Mouse (Mus musculus): ENCODE measurements around the gene Cmss1. TPM values are rescaled to one million over a fixed set of nuclear protein-coding genes. Genes with fewer than 3 reads are reported as not detected.
"Not testable (repeated sequence)": the region's sequence is repeated elsewhere in the genome, so short reads cannot be mapped to it uniquely, and the experiment has no call there.

Cmss1 gene
- polyA plus RNA-seq, 1 experiment from 2014 or later = 43.7 TPM

- H3K4me3 ChIP-seq = no peak overlapping the region
- no peaks in the 10 kb centered on the region for H3K9me3 ChIP-seq
- H3K4me1 ChIP-seq = no peaks in the 10 kb centered on the region; the same call in 1 of the 2 replicates
- DNase-seq (ENCODE audit: low spot score) = no peak
- no peaks in the 10 kb centered on the region for H3K27me3 ChIP-seq (ENCODE audit: insufficient read depth, poor library complexity, severe bottlenecking)
- 56% methylated on average over 18 of the region's 18 CpGs for WGBS
- H3K27ac ChIP-seq = no peak overlapping the region
- no peaks in the 10 kb centered on the region for H3K36me3 ChIP-seq
Measured at GRCm38 (mm10) chr16:57398387-57399214, 208.1 kb downstream of the Cmss1 start.

- Histone ChIP-seq H3K9me3 (no peaks in the 10 kb centered on the region), H3K4me3 (no peak overlapping the region), H3K27me3 (ENCODE audit: insufficient read depth, poor library complexity, severe bottlenecking) (no peaks in the 10 kb centered on the region), H3K36me3 (no peaks in the 10 kb centered on the region), H3K4me1 (no peaks in the 10 kb centered on the region; the same call in 1 of the 2 replicates), H3K27ac (no peak overlapping the region)
- no peak for DNase-seq (ENCODE audit: low spot score)
- 83% methylated on average over 6 of the region's 6 CpGs for WGBS
Measured at GRCm38 (mm10) chr16:57397845-57398244, 208.8 kb downstream of the Cmss1 start.

GRCm38 (mm10) chr16:57396249-57396648 is 210.4 kb downstream of the Cmss1 start:
- H3K27ac ChIP-seq = no peak overlapping the region
- 76% methylated on average over 6 of the region's 6 CpGs for WGBS
- H3K27me3 ChIP-seq (ENCODE audit: insufficient read depth, poor library complexity, severe bottlenecking) = no peaks in the 10 kb centered on the region
- H3K36me3 ChIP-seq = no peaks in the 10 kb centered on the region
- H3K9me3 ChIP-seq = no peaks in the 10 kb centered on the region
- DNase-seq (ENCODE audit: low spot score) = no peak
- H3K4me1 ChIP-seq = no peaks in the 10 kb centered on the region
- no peak overlapping the region for H3K4me3 ChIP-seq

GRCm38 (mm10) chr16:57393161-57393560 is 213.5 kb downstream of the Cmss1 start:
- Histone ChIP-seq H3K36me3 (no peaks in the 10 kb centered on the region), H3K4me3 (no peak overlapping the region), H3K9me3 (no peaks in the 10 kb centered on the region), H3K27ac (peak overlapping the region; percentile 45; the same call in 1 of the 2 replicates), H3K4me1 (peaks cover 7% of the 10 kb centered on the region; the same call in 1 of the 2 replicates), H3K27me3 (ENCODE audit: insufficient read depth, poor library complexity, severe bottlenecking) (no peaks in the 10 kb centered on the region)
- WGBS = 53% methylated on average over 11 of the region's 11 CpGs
- DNase-seq (ENCODE audit: low spot score) = no peak

DNA sequence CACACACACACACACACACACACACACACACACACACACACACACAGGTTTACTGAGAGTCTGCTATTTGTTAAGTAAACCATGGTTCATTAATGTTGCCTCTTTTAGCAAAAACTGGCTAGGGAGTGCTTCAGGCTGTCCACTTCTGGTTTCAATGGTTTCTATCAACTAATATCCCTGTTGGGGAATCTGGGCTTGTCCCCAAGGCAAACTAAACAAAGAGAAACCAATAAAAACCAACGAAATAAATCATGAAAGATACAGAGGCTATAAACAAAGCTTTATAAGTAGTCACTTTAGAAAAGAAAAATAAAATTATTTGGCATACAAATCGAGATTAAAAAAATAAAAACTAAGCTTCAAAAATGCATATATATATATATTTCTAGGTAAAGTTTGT is 214.2 kb downstream of the Cmss1 start:
- no peaks in the 10 kb centered on the region for H3K27me3 ChIP-seq (ENCODE audit: insufficient read depth, poor library complexity, severe bottlenecking)
- DNase-seq (ENCODE audit: low spot score) = no peak
- no peak overlapping the region for H3K27ac ChIP-seq
- no peaks in the 10 kb centered on the region for H3K36me3 ChIP-seq
- 67% methylated on average over 2 of the region's 2 CpGs for WGBS
- no peak overlapping the region for H3K4me3 ChIP-seq
- H3K9me3 ChIP-seq = no peaks in the 10 kb centered on the region
- H3K4me1 ChIP-seq = peaks cover 7% of the 10 kb centered on the region; the same call in 1 of the 2 replicates

DNA sequence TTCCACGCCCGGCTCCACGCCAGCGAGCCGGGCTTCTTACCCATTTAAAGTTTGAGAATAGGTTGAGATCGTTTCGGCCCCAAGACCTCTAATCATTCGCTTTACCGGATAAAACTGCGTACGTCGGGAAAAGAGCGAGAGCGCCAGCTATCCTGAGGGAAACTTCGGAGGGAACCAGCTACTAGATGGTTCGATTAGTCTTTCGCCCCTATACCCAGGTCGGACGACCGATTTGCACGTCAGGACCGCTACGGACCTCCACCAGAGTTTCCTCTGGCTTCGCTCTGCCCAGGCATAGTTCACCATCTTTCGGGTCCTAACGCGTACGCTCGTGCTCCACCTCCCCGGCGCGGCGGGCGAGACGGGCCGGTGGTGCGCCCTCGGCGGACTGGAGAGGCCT is 215.5 kb downstream of the Cmss1 start:
- H3K4me3 ChIP-seq; H3K27me3 ChIP-seq (ENCODE audit: insufficient read depth, poor library complexity, severe bottlenecking); H3K36me3 ChIP-seq; H3K9me3 ChIP-seq; H3K27ac ChIP-seq; H3K4me1 ChIP-seq; DNase-seq (ENCODE audit: low spot score): not testable (repeated sequence)
- WGBS = 33% methylated on average over 29 of the region's 39 CpGs

GRCm38 (mm10) chr16:57389566-57390251 is 217.0 kb downstream of the Cmss1 start:
- Histone ChIP-seq H3K36me3 (no peaks in the 10 kb centered on the region), H3K27ac (no peak overlapping the region)
- WGBS = 77% methylated on average over 15 of the region's 15 CpGs

GRCm38 (mm10) chr16:57384274-57384673 is 222.4 kb downstream of the Cmss1 start:
- Histone ChIP-seq H3K36me3 (no peaks in the 10 kb centered on the region), H3K27me3 (ENCODE audit: insufficient read depth, poor library complexity, severe bottlenecking) (no peaks in the 10 kb centered on the region), H3K9me3 (no peaks in the 10 kb centered on the region), H3K4me3 (no peak overlapping the region), H3K4me1 (peaks cover 13% of the 10 kb centered on the region; the same call in 1 of the 2 replicates), H3K27ac (no peak overlapping the region)
- 87% methylated on average over 2 of the region's 2 CpGs for WGBS
- DNase-seq (ENCODE audit: low spot score) = no peak

More at GRCm38 (mm10) chr16:57389566-57390251, 217.0 kb downstream of the Cmss1 start:
- no peak for DNase-seq (ENCODE audit: low spot score)
- Histone ChIP-seq H3K27me3 (ENCODE audit: insufficient read depth, poor library complexity, severe bottlenecking) (no peaks in the 10 kb centered on the region), H3K9me3 (no peaks in the 10 kb centered on the region), H3K4me1 (peaks cover 14% of the 10 kb centered on the region; the same call in 1 of the 2 replicates), H3K4me3 (no peak overlapping the region)

DNA sequence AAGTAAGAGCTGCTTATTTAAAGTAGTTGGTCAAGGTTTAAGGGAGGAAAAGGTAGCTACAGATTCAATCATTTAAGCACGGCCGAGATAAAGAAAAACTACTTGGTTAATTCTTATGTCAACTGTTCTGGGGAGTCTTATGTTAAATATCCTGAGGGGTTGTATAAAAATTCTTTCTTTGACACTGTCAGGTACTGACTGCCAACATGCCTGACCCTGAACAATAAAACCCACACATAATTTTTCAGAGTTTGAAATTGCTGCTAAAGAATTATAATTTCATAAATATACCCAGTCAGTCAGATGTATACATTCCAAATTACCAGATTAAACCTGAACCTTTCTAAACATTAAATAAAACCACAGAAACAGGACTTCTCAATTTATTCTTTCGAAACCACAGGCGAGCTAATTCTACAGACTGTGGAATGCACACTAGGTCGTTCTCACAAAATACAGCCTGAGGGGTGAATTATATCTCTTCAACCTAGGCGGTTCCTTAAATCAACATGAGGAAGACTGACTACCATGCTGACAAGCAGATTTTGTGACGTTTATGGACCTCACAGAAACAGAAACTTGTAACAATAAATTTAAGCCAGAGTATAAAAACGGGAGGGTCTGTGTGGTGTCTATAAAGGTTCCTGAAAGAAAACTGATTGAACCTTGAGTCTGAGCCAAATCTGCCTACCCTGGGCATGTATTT is 223.2 kb downstream of the Cmss1 start:
- H3K4me1 ChIP-seq = peaks cover 13% of the 10 kb centered on the region; the same call in 1 of the 2 replicates
- H3K9me3 ChIP-seq = no peaks in the 10 kb centered on the region
- H3K4me3 ChIP-seq = no peak overlapping the region
- 77% methylated on average over 8 of the region's 8 CpGs for WGBS
- no peaks in the 10 kb centered on the region for H3K27me3 ChIP-seq (ENCODE audit: insufficient read depth, poor library complexity, severe bottlenecking)
- DNase-seq (ENCODE audit: low spot score) = no peak
- no peak overlapping the region; the same call in 1 of the 2 replicates for H3K27ac ChIP-seq
- H3K36me3 ChIP-seq = no peaks in the 10 kb centered on the region

DNA sequence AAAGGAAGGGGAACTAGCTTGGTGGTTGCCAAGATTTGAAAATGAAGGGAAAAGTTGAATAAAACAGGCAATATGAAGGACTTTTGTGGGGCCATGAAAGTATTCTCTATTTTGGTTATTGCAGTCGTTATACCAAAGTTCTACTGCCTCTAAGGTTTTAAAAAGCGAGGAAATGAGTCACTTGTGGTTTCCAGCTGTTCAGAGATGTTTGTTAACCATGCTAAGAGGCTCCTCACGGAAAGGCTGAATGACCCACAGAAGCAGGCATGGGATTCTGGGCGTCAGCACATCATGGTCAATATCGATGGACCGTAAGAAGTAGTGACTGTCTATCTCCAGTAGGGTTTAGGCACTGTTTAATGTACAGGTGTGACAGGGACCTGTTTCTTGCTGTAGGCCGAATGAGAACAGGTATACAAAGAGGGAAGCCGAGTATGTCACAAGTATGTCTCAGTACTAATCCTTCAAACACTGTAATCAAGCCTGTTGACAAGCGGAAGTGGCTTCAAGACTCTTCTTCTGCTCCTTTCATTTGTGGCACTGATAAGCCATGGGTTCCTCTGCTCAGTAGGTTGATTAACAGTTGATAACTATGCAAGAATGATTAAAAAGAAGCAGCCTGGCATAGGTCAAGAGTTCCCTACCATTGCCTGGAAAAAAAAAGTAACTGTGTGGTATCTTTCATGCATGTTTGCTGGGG is 227.9 kb downstream of the Cmss1 start:
- Histone ChIP-seq H3K27me3 (ENCODE audit: insufficient read depth, poor library complexity, severe bottlenecking) (no peaks in the 10 kb centered on the region), H3K4me3 (no peak overlapping the region), H3K4me1 (no peaks in the 10 kb centered on the region), H3K9me3 (no peaks in the 10 kb centered on the region), H3K27ac (no peak overlapping the region), H3K36me3 (no peaks in the 10 kb centered on the region)
- WGBS = 78% methylated on average over 9 of the region's 9 CpGs
- no peak for DNase-seq (ENCODE audit: low spot score)

- no peak overlapping the region for H3K4me3 ChIP-seq
- H3K27ac ChIP-seq = no peak overlapping the region
- no peaks in the 10 kb centered on the region for H3K9me3 ChIP-seq
- no peak for DNase-seq (ENCODE audit: low spot score)
- H3K4me1 ChIP-seq = peaks cover 1% of the 10 kb centered on the region; the same call in 1 of the 2 replicates
- WGBS = 78% methylated on average over 7 of the region's 7 CpGs
- no peaks in the 10 kb centered on the region for H3K36me3 ChIP-seq
- no peaks in the 10 kb centered on the region for H3K27me3 ChIP-seq (ENCODE audit: insufficient read depth, poor library complexity, severe bottlenecking)
Measured at GRCm38 (mm10) chr16:57375248-57375837, 231.3 kb downstream of the Cmss1 start.

GRCm38 (mm10) chr16:57372156-57372555 is 234.5 kb downstream of the Cmss1 start:
- no peak overlapping the region for H3K27ac ChIP-seq
- DNase-seq (ENCODE audit: low spot score) = no peak
- H3K36me3 ChIP-seq = no peaks in the 10 kb centered on the region
- no peak overlapping the region for H3K4me3 ChIP-seq
- WGBS = 89% methylated on average over 3 of the region's 3 CpGs
- H3K9me3 ChIP-seq = no peaks in the 10 kb centered on the region
- no peaks in the 10 kb centered on the region for H3K27me3 ChIP-seq (ENCODE audit: insufficient read depth, poor library complexity, severe bottlenecking)
- H3K4me1 ChIP-seq = peaks cover 22% of the 10 kb centered on the region

Measured in heart, embryonic 10.5 days (tissue).